Mouse (Mus musculus) heart, adult 2 months (tissue): Measurements from ENCODE around the gene Sorbs2.

Source experiments
- CTCF ChIP-seq: fragments of 200-600 bp; IDR thresholded peaks from 2 replicates; pipeline ENCODE4 v1.8.1; 2022; ENCODE audit warnings: antibody characterized with exemption, mild to moderate bottlenecking, moderate library complexity
- EP300 ChIP-seq: fragments of 200-500 bp; IDR thresholded peaks from 2 replicates; pipeline ENCODE4 v1.6.1; 2011; ENCODE audit warnings: low read depth, low read length, control low read depth; ENCODE audit not compliant: insufficient read depth
- POLR2A ChIP-seq: fragments of 200-500 bp; IDR thresholded peaks from 2 replicates; pipeline ENCODE4 v1.6.1; 2011; ENCODE audit warnings: mild to moderate bottlenecking, low read depth, low read length, control low read depth; ENCODE audit not compliant: insufficient read depth

DNA sequence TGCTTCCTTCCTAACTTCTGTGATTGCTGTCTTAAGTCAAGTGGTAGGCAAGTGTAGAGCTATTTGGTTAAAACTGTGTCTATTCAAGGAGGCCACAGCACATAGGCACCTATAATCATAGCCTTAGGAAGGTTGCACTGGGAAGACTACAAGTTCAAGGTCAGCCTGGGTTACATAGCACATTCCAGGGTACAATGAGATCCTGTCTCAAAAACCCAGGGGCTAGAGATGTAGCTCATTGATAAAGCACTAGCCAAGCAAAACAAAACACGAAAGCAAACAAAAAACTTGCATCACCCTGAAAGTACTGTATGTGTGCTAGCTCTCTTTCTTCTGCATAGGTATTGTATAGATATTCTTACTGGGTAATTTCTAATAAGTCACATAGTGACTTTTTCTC lies 103.7 kb downstream of the Sorbs2 start:
- no peak for TF ChIP-seq CTCF
- no peak for TF ChIP-seq POLR2A
- no peak for TF ChIP-seq EP300
